Mouse (Mus musculus): Measurements from ENCODE around the gene Ndufb10.
"Not testable (repeated sequence)": the region's sequence is repeated elsewhere in the genome, so short reads cannot be mapped to it uniquely, and the experiment has no call there.

Gene Ndufb10

DNA sequence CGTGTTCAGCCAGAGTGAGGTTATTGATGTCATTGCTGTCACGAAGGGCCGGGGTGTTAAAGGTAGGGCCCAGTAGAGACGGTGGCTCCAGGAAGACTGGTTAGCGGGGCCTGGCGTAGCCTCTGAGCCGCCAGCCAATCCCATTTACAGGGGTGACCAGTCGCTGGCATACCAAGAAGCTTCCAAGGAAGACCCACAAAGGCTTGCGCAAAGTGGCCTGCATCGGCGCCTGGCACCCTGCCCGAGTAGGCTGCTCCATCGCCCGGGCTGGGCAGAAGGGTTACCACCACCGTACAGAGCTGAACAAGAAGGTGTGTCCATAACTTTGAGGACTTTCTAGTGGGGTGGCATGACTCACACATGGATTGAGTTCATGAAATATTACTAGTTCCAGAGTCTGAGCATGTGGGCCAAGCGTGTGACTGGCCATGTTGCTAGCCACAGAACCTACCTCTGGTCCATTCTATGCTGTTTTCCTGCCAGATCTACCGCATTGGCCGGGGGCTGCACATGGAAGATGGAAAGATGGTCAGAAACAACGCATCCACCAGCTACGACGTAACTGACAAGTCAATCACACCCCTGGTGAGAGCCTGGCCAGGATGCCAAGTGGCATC, 9.3 kb upstream of the Ndufb10 start:
- DNase-seq (ENCODE audit: low spot score in 2 of 2): no peak

DNA sequence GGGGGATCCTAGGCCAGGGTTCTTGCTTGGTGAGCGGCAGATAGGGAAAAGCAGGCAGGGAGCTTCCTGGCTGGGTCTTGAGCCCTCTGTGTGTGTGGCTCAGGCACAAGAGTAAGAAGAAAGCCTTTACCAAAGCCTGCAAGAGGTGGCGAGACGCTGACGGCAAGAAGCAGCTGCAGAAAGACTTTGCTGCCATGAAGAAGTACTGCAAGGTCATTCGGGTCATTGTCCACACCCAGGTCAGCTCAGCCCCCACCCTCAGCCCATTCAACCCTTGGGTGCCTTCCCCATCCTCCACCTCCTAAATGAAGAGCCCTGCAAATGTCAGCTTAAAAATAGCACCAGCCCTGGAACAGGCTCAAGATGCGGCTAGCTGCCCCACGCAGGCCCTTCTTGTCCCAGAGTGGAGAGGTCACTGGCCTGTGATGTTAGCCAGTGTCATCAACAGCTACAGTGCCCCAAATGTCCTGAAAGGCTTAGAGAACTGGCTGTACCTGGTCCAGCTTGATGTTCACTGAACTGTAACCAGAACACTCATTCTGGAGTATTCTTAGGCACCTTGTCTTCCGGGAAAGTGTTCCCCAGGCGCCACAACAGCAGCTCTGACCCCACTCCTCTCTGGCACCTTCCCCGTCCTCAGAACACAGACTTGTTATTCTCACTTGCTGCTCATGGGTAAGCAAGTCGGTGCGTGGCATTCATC, 8.1 kb upstream of the Ndufb10 start:
- no peak for DNase-seq (ENCODE audit: low spot score in 2 of 2)

DNA sequence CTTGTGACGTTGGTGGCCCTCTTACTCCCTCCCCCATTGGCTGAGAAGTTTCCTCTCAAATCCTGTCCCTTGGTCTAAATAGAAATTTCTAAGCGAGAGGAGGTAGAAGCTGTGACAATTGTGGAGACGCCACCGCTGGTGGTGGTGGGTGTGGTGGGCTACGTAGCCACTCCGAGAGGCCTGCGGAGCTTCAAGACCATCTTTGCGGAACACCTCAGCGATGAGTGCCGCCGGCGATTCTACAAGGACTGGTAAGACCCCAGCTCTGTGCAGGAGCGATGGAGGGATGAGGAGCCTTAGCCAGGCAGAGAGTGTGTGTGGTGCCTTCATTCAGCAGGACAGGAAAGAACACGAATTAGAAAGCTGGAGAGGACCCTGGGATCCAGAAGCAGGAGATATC, 6.5 kb upstream of the Ndufb10 start:
- DNase-seq (ENCODE audit: low spot score in 2 of 2): no peak

DNA sequence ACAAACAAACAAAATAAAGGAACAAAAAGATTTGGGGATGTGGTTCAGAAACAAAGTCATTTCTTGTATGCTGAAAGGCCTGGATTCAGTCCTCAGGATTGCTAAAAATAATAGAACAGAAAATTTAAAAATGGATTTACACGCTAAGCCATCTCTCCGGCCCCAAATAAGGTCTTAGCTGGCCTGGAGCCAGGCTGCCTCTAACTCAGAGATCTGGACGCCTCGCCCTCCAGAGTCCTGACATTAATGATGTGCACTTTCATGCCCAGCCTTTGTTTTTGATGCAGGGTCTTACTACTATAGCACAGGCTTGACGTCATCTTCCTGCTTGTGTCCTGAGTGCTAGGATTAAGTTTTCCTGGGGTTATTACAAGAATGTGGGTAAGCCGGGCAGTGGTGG, 4.8 kb upstream of the Ndufb10 start:
- DNase-seq (ENCODE audit: low spot score in 2 of 2): no peak

DNA sequence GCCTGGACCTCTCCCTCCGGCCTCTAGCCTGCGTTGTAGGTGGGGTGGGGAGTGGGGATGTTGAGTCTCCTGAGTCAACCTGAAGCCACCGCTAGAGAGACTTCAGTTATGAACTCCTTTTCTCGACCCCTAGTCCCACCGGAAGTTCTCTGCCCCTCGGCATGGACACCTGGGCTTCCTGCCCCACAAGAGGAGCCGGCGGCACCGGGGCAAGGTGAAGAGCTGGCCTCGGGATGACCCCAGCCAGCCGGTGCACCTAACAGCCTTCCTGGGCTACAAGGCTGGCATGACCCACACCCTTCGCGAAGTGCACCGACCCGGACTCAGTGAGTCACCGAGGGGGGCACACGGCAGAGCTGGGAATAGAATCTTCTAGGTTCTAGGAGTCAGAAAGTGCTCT, 3.9 kb upstream of the Ndufb10 start:
- no peak for DNase-seq (ENCODE audit: low spot score in 2 of 2)

DNA sequence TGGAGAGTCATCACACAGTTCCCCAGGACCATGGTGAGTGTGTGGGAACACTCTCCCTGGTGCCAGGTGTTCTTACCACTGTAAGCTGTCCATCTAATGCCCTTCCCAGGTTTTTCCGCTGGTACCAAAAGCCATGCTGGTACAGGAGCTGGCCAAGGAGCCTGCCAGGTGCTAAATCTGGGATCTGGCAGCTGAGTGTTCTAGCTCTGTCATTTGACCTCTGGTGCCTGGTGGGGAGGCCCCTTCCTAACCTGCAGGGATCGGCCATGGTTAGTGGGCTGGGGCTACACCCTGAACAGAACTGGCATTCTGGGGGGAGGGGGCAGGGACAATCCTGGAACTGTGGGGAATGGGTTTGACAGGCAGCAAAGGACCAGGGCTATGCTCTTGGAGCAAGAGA, 3.3 kb upstream of the Ndufb10 start, which contains the start of gene Rpl3l:
Rpl3l (plus strand) TSS at position 203 of the 400 bp plus-strand sequence.
- no peak for DNase-seq (ENCODE audit: low spot score in 2 of 2)

DNA sequence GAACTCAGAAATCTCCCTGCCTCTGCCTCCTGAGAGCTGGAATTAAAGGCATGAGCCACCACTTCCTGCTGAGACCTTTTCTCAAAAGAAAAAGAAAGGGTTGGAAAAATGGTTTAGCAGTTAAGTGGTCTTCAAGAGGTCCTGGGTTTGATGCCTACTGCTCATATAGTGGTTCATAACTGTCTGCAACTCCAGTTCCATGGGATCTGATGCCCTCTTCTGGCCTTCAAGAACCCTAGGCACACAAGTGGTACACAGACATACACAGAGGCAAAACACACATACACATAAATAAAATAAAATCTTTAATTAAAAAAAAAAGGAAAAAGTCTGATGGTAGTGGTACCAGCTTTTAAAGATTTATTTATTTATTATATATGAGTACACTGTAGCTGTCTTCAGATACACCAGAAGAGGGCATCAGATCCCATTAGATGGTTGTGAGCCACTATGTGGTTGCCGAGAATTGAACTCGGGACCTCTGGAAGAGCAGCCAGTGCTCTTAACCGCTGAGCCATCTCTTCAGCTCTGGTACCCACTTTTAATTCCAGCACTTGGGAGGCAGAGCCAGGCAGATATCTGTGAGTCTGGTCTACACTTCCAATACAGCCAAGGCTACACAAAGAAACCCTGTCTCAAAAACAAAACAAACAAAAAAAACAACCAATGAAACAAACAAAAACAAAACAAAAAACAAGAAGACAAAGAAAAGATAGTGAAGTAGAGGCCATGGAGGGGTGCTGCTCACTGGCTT, 1.5 kb upstream of the Ndufb10 start:
- DNase-seq (ENCODE audit: low spot score in 2 of 2): no peak

DNA sequence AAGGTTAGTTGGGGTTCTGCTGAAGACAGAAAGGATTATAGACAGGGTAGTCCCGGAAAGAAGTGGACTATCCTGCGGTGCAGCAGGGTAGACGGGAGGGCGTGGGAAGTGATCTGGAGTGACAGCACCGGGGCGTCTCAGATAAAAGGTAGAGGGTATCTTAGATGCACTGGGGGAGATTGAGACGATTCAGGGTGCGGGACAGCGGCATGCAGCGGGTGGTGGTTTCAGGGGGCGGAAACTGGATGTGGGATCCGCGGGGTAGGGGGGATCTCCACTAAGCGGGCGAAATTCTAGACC, 447 bp downstream of the Ndufb10 start:
- no peak for DNase-seq (ENCODE audit: low spot score in 2 of 2)

DNA sequence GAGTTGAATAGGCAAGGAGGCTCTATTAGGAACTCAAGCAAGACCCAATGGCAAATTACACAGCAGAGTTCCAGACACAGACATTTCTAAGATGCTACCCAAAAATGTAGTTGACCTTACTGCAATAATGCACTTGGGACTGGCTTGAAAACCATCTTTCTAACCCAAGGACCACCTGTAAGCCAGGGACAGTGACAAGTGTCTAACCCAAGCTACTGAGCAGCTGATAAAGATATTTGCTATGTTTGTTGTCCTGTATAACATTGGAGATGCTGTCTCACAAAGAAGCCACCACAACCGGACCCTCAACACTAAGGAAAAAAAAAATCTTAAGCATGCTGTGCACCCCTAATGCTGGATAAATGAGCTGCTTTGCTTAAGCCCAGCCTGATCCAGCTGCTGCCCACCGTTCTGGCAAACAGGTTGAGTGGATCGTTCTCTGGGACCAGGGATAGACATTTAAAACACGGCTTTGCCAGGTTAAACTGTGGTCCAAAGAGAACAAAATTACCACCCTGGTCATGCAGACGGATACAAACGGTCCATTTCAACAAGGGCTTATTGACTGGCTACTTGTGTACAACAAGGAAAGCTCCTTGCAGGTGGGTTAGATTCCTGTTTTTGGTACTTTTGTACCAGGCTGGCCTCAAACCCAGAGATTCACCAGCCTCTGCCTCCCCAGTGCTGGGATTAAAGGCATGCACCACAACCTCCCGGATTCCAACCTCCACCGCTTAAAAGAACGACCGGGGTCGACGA, 977 bp downstream of the Ndufb10 start:
- no peak for DNase-seq (ENCODE audit: low spot score in 2 of 2)

DNA sequence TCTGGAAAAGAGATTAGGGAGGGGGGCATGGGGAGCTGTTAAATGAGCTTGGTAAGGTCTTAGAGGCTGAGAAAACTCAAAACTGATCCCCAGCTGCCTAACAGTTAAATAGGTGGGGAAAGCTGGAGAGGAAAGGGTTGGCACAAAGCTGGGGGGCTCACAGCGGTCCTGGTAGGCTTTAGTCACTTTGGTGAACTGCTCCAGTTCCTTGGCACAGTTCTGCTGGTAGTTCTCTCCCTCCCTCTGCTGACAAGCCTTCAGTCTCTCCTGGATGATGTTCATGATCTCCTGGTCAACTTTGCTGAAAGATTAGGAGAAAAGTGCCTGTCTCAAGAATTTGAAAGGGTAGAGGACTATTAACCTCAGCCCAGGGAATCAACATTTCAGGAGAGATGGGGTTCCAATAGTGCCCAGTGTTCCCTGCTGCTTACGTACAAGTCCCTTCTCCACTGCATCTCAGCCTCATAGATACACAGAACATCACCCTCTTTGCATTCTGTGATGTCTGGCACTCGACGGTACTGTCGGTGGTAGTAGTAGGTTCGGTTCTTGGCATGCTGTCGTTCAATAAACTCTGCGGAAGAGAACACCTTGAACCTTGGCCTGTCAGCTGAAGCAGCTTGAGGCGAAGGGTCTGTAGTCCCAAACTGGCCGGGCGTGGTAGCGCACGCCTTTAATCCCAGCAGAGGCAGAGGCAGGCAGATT, 1.9 kb downstream of the Ndufb10 start:
- no peak for DNase-seq (ENCODE audit: low spot score in 2 of 2)

DNA sequence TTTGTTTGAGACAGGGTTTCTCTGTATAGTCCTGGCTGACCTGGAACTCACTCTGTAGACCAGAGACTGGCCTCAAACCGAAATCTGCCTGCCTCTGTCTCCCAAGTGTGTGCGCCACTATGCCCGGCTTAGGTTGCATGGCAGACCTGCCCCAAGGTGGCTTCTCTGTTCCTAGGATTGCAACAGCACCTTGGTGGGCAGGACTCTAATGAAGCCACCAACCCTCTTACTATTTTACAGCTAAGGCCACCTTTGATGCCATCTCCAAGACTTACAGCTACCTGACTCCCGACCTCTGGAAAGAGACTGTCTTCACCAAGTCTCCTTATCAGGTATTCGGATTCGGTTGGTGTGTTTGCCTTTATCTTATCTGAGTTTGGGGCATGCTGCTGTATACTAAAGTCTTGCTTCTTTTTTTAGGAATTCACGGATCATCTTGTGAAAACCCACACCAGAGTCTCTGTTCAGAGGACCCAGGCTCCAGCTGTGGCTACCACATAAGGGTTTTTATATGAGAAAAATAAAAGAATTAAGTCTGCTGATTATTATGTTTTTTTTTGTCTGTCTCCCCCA, 2.8 kb downstream of the Ndufb10 start:
- DNase-seq (ENCODE audit: low spot score in 2 of 2): not testable (repeated sequence)

DNA sequence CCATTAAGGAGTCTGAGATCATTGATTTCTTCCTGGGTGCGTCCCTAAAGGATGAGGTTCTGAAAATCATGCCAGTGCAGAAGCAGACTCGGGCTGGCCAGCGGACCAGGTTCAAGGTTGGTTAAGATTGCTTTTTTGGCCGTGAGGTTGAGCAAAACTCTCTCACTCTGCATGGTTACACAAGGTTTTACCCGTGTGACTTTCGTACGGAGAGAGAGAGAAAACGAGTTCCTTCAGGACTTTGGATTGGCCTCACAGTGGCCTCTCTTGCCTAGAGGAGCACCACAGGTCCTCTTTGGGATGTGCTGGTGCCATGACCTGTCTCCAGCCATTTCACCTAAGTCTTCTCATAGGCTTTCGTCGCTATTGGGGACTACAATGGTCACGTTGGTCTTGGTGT, 3.7 kb downstream of the Ndufb10 start:
- DNase-seq (ENCODE audit: low spot score in 2 of 2): not testable (repeated sequence)

DNA sequence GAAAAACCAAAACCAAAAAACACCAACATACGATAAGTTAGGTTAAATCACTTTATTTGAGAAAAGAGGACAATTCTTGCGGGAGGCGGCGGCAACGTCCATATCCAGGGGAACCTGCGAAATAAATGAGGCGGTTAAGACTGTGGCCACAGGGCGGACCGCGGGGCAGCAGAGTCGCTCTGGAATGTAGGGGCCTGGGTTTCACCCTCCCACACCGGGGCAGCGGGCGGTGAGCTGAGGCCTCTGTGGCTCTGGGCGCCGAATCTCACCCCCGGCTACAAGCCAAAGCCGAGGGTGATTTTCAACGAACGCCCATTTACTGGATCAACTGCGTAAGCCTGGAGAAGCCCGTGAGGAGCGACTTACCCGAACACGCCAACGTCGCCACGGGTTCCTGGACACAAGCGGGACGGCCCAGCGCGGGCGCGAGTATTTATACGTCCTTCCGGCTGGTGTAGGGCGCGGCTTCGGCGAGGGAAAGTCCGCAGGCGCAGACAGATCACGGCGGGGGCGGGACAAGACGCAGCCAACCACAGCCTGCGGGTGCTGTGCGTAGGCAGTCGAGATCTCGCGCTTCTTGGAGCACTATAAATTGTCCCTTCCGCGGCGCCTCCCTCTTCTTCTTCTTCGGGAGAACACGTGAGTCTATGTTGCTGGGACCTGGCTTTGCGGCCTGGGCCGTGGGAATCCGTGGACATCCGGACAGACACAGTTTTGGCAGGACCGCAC, 4.6 kb downstream of the Ndufb10 start:
- DNase-seq (ENCODE audit: low spot score in 2 of 2): peak; percentile 99

DNA sequence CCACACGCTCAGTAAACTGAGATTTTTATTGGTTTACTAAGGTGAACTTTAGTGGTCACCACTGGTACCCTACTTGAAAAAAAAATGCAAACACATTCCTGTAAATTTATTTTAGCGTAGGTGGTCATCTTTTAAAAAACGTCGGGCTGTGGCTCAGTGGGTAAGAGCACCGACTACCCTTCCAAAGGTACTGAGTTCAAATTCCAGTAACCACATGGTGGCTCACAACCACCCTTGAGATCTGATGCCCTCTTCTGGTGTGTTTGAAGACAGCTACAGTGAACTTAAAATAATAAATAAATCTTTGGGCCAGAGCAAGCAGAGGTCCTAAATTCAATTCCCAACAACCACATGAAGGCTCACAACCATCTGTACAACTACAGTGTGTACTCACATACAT, 5.3 kb downstream of the Ndufb10 start:
- DNase-seq (ENCODE audit: low spot score in 2 of 2): not testable (repeated sequence)

DNA sequence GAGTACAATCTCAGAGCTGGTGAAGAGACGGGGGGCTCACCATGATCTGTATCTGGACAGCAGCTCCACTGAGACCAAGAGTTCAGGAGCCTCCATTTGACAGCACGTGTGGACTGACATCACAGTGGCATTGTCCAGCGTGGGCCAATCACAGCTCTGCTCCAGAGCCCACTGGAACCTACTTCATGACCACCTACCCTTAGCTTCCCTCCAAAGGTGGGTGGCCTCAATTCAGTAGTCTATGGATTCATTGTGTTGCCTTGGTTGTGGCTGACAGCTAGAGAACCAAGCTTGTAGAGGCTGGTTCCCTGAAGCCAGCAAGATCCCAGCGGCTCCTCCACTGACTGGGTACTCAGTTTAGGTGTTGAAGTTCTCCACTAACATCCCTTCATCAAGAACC, 6.3 kb downstream of the Ndufb10 start, which contains the start of the genes Rnf151 and Rps2:
Rnf151 (minus strand) TSS at position 121 of the 400 bp plus-strand sequence.
Rps2 (plus strand) TSS at position 174 of the 400 bp plus-strand sequence.
- peak in 1 of 2 experiments; percentile 5 for DNase-seq (ENCODE audit: low spot score in 2 of 2)

DNA sequence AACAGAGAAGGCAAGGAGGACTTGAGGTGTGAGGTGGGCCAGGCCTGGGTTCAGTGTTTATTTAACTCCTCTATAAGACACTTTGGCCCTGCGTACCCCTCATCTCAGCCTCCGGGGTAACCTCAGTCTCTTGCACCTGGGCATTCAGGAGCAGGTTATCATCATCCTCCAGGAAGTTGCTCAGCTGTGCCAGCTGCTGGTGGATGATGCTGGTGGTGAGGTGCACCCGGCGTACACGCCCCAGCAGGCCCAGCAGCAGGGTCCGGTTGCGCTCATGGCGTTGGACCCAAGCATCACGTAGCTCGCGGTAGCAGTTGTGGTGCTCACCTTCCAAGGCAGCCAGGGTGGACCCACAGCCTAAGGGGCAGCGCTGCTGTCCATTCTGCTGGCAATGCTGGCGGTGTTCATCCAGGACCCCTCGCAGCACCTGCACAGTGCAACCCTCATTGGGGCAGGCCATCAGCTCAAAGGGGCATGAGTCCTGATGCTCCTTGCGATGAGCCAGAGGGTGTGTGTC, 8.1 kb downstream of the Ndufb10 start:
- DNase-seq (ENCODE audit: low spot score in 2 of 2): peak in 1 of 2 experiments; percentile 5

DNA sequence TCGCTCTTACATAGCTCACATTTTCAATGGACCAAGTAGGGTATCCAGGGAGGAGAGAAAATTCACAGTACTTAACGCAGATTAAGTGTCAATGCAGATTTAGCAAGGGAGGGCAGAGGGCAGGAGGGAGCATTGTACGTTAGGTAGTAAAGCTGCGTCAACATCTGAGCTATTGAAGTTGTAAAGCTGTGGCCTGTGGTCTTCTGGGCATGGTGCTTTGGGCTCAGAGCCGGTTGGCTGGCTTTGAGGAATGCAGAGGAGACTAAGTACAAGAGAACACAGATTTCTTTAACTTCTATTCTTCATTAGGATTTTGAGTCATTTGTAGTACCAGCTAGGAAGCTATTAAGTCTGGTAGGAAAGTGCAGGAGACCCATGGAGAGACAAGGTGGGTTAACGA, 8.7 kb downstream of the Ndufb10 start:
- no peak for DNase-seq (ENCODE audit: low spot score in 2 of 2)

DNA sequence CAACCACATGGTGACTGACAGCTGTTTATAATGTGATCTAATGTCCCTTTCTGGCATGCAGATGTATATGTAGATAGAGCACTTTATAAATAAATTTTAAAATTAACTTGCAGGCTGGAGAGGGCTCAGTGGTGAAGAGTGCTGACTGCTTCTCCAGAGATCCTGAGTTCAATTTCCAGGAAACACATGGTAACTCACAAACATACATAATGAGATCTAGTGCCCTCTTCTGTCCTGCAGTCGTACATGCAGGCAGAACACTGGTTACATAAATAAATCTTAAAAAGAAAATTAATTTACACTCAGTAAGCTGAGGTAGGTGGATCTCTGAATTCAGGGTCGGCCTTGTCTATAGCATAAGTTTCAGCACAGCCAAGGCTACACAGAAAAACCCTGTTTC, 15.6 kb downstream of the Ndufb10 start:
- no peak for DNase-seq (ENCODE audit: low spot score in 2 of 2)

DNA sequence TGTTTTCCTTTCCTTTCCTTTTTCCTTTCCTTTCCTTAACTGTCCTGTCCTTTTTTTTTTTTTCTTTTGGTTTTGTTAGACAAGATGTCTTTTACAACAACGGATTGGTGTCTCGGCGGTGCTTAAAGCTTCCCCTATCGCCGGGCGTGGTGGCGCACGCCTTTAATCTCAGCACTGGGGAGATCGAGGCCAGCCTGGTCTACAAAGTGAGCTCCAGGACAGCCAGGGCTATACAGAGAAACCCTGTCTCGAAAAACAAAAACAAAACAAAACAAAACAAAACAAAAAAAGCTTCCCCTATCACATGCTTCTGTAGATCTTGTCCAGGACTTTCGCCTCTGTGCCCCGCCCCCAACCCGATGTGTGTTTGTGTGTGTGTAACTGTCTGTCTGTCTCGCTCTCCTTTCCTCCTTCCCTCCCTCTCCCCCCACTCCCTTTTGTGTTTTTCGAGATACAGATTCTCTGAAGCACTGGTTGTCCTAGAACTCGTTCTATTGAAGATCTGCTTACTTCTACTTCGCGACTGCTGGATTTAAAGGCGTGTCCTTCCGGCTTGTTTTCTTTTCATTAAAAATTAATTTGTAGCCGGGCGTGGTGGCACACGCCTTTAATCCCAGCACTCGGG, 16.4 kb downstream of the Ndufb10 start:
- no peak for DNase-seq (ENCODE audit: low spot score in 2 of 2)
